Mouse (Mus musculus) right cerebral cortex, postnatal 14 days (tissue): ENCODE results near the gene H1fx.
"Not testable (repeated sequence)": the region's sequence is repeated elsewhere in the genome, so short reads cannot be mapped to it uniquely, and the experiment has no call there.

Experiments used
- DNase-seq: peaks from one replicate; pipeline ENCODE4 v3.0.0; 2022

The H1fx gene

GRCm38 (mm10) chr6:87981547-87982256 is at the start of gene H1fx:
TSS of gene H1fx (minus strand) at chr6:87981637.
- DNase-seq = peak; percentile 83

GRCm38 (mm10) chr6:88030432-88030831 is 49.0 kb upstream of the H1fx start:
- no peak for DNase-seq

GRCm38 (mm10) chr6:88027390-88027789 is 46.0 kb upstream of the H1fx start:
- DNase-seq = no peak

DNA sequence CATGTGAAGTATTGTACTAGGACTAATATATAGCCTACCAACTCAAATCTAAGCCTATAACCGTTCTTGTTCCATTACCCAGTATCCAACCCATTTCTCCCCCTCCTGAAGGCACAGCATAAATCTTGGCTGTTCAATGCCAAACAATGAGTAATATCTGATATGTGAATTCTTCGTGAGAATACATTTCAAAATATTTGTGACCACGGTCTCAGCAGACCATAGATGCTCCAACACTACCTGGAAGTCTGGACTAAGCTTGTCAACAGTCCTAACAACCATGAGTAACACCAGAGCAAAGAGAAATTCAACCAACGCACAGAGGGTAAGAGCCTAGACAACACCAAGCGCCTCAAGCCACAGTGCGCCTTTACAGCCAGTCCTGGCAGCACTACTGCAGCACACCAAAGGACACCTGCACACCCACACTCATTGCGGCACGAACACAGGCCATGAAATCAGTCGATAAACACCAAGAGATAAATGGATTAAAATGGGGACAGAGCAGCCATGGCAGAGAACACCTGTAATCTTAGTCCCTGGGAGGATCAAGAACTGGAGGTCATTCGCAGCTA is 42.0 kb upstream of the H1fx start:
- no peak for DNase-seq

DNA sequence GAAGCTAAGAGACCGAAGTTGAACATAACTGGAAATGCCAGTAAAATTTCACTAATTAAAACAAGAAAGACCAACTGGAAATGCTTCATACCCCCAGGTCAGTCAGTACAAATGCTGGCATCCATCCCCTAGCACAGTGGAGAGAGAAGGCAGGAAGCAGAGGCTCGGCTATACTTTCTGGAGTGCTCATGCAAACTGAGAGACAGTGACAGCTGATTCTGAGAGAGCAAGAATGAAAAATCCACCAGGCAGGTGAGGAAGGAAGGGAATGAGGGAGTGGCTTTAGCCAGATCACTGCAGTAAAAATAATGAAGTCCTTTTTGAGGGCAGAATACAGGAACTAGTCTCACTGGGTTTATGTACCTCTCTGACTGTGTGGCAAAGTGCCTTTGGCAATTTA is 37.7 kb upstream of the H1fx start:
- no peak for DNase-seq

DNA sequence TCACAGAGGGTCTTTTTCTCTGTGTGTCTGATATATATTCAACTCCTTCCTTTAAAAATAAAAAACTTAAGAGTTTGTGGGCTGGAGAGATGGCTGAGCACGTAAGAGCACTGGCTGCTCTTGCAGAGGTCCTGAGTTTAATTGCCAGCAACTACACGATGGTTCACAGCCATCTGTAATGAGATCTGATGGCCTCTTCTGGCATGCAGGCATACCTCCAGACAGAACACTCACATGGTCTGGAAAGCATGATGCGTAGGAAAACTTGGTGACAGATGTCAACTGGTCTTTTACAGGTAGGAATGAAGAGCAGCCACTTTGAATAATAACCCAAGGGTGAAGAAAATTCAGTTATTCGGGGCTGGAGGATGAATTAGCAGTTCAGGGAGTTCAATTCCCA is 36.4 kb upstream of the H1fx start:
- DNase-seq = no peak

DNA sequence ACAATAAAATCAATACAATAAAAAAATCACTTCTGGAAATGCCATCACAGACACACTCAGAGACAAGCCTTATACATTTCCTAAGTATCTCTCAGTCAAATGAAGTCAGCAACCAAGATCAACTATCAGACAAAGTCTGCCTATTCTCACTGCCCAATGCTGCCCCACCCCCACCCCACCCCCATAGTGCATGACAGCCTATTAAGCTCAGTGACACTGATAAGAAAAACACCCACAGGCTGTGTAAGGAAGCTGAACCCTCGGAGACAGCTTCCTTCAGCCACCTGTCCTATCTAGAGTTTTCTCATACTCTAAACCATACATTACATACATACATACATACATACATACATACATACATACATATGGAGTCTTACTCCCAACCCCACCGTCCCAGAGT is 34.4 kb upstream of the H1fx start:
- no peak for DNase-seq

GRCm38 (mm10) chr6:88013456-88013855 is 32.0 kb upstream of the H1fx start:
- DNase-seq = no peak

DNA sequence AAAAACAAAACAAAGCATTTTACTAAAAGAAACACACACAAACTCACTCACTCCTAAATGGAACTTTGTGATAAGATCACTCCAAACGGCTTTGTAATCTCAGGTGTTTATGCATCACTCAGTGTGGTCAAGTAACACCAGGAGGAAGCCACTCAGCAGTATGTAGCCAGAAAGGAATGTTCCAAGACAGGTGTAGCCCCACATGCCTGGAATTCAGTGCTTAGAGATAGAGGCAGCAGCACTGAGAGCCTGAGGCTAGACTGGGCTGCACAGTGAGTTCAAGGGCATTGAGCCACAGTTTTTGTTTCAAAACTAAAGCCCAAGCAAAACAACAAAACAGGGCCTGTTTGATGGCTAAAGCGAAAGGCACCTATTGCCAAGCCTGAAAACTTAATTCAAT is 31.2 kb upstream of the H1fx start:
- DNase-seq = no peak

- DNase-seq = not testable (repeated sequence)
Observed at GRCm38 (mm10) chr6:88011106-88011505, 29.7 kb upstream of the H1fx start.

GRCm38 (mm10) chr6:88009209-88009608 is 27.8 kb upstream of the H1fx start:
- no peak for DNase-seq

DNA sequence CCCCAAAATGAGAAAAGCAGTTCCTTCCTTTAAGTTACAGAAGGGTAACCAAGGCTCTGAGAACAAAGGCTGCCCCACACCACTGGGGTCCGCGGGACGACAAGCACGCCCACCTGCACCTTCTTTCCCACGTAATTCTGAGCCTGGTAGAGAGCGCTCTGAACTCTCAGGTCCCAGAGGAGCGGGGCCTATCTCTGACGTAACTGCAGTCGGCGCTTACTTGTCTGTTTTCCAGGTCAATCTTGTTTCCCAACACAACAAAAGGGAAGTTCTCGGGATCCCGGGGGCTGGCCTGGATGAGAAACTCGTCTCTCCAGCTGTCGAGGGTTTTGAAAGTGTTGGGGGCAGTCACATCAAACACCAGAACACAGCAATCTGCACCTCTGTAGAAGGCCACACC is 23.3 kb upstream of the H1fx start:
- DNase-seq = not testable (repeated sequence)

DNA sequence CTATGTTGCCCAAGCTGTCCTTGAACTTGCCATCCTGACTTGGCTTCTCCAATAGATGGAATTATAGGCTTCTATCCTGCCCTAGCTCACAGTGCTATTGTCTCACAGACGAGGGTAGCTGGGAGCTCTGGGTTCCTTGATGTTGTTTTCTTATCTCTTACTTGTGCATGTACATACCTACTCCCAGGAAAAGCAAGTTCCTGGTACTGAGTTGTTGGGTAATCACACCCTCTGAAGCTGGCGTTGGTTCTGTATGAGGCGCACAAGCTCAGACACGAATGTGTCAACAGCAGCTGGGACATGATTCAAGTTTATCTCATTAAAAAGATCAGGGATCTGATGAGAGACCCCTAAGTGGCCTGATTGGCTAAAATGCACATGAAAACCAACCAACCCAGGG is 22.0 kb upstream of the H1fx start:
- no peak for DNase-seq

GRCm38 (mm10) chr6:87998358-87998757 is 16.9 kb upstream of the H1fx start:
- no peak for DNase-seq

DNA sequence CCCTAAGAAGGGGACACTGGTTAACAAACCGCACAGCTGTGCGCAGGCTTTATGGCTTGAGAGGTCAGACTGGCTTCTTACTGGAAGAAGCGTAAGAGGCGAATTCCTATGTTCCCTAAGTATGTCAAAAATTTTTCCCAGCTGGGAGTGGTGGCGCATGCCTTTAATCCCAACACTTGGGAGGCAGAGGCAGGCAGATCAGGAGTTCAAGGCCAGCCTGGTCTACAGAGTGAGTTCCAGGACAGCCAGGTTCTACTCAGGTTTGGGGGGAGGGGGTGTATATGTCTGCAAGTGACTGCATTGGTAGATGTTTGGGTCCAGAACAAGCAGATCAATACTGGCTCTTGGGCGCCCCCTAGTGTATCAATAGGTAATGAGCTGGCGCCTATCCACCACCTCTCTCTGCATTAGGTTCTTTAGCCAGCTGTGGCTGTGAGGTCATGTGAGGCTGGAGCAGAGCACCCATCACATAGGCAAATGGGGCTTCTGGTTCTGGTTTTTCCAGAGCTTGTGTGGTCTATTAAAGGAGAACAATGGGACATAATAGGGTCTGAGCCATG is 16.3 kb upstream of the H1fx start:
- DNase-seq = peak; percentile 73

DNA sequence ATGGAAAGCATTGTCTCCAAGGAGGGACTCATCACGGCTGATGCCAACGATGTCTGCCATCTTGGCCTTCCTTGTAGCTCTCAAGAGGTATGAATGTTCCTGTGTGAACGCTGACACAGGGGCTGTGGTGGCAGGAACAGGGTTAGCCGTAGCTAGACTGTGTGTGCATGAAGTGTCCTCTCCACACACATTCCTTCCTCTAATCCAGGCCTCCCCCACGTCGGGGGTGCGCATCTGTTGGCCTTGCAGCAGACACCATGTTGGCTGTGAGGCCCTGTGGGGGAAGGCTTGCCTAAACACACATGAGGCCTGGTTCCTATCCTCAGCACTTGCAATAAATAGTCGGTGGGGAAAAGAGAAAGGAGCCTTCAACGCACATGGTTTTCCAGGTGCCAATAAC is 15.2 kb upstream of the H1fx start:
- DNase-seq = no peak

DNA sequence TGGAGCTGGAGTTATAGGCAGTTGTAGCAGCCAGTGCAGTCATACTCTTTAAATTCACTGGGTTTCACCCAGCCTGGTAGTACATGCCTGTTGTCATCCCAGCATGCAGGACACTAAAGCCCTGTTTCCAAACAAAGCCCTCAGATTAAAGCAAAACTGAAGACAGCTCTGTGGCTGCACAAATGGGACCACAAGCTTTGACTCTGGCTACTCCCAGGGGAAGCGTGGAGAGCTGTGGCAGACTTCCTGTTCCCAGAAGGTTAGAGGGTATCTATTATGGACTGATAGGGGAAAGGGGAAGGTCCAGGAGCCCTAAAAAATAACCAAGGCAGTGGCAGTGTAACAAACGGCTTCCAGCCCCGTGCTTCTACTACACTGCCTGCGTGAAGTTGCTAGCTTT is 14.1 kb upstream of the H1fx start:
- DNase-seq = no peak

GRCm38 (mm10) chr6:87993790-87994571 is 12.5 kb upstream of the H1fx start:
- DNase-seq = peak; percentile 65

- DNase-seq = no peak
Observed at GRCm38 (mm10) chr6:87992733-87993132, 11.3 kb upstream of the H1fx start.

DNA sequence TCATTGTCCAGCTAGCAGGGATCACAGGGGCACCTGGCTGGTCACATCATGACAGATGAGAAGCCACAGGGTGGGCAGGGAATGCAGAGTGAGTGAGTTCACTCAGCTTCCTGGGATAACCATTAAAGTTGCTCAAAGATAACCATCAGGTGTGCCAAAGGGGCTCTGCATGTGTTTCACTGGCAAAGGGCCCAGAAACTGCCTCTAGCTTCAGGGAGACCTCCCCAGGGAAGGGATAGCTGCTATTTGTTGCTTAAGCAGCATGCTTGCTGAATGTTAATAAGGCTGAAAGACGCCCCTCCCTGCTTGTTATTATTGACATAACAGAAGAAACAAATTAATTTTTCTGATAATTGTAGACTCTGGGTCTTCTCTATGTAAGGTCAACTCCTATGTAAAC is 10.4 kb upstream of the H1fx start:
- no peak for DNase-seq

- no peak for DNase-seq
Observed at GRCm38 (mm10) chr6:87991216-87991615, 9.8 kb upstream of the H1fx start.

DNA sequence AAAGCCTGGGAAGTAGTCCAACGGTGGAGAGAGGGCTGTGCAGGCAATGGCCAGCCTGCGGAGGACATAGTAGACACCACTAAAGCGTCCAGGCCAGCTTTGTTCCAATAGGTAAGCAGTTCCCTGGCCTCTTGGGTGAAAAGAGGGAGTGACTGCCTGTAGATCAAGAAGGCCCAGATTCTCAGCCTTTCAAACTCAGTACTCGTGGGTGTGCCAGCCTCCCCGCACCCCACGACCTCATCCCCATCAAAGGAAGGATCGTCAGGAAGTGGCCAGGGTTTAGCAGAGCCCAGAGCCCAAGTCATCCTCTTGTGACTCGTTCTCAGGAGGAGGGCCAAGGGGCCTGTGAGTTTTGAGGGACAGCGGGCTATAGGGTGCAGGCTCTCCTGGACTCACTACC is 1.1 kb upstream of the H1fx start:
- no peak for DNase-seq

DNA sequence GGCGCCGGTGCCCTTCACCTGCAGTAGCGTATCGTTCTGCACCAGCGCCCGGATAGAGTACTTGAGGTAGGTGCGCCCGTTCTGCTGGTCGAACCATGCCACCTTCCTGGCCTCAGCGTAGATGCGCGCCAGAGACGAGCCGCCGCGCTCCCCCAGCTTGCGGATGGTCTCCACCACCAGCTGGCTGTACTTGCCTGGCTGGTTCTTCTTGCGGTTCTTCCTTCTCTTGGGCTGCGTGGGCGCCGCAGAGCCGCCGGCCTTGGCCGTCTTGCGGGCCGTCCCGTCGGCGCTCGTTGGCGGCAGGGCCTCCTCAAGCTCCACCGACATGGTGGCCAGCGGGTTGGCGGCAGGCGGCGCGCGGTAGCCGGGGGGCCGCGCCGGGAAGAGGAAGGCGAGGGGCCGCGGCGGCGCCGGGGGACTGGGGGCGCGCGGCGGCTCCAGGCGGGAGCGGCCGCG is 379 bp downstream of the H1fx start:
- peak; percentile 34 for DNase-seq
